Mouse (Mus musculus): ENCODE results near the gene Fkbp5. TPM values are rescaled to one million over a fixed set of nuclear protein-coding genes. Genes with fewer than 3 reads are reported as not detected.

The Fkbp5 gene
- total and polyA plus RNA-seq, 2 experiments, result 17.7 to 30.3 TPM

DNA sequence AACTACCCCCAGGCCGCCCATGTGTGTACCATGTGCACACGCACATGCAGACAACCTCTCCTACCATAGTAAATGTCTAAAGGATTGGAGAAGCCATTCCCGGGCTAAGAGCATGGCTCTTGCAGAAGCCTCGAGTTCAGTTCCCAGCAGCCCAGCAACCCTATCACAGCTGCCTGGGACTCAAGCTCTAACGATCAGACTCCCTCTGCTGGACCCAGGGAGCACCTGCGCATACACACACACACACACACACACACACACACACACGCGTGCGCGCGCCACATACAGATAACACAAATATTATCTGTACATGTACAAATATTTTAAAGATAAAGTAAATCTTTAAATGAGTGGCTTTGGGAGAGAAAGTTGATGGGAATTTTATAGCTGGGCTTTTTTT, 113.0 kb downstream of the Fkbp5 start:
- H3K36me3 ChIP-seq (ENCODE audit: control insufficient read depth, insufficient read depth, low read length), result peaks cover 42% of the 10 kb centered on the region
- no peak for DNase-seq (ENCODE audit: extremely low read depth, low read depth, low spot score)
- TF ChIP-seq POLR2A (IDR thresholded peaks at IDR 0.05; ENCODE audit: extremely low read depth, insufficient read depth, low read length) (no peak), CTCF (IDR thresholded peaks at IDR 0.05; ENCODE audit: low read depth, low read length) (peak; percentile 19; the same call in 1 of the 2 replicates)

DNA sequence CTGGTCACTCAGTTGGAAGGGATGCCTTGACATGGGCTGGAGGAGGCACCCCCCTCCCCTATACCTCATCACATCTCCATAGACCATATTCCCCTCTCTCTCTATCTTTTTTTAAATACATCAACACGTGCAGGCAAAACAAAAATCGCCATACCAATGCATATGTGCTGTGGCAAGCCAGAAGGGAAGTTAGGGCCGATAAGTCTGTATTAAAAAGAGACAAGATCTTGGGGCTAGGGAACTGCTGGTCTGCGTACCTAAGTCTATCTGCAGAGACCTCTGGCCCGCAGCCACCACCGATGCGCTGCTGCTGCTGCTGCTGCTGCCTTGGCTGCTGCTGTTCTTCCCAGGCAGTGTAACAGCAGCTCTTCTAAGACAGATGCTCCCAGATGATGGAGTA, 122.3 kb downstream of the Fkbp5 start:
- DNase-seq (ENCODE audit: extremely low read depth, low read depth, low spot score), result no peak
- Histone ChIP-seq H3K79me2 (ENCODE audit: control insufficient read depth, insufficient read depth, low read length) (no peaks in the 10 kb centered on the region), H3K36me3 (ENCODE audit: control insufficient read depth, insufficient read depth, low read length) (peaks cover 23% of the 10 kb centered on the region), H3K27me3 (ENCODE audit: control insufficient read depth, insufficient read depth, low read length) (no peaks in the 10 kb centered on the region), H3K4me3 (ENCODE audit: insufficient read depth, low read depth, low read length) (no peak overlapping the region), H3K9ac (ENCODE audit: low read depth, low read length) (no peak overlapping the region), H3K4me1 (ENCODE audit: control insufficient read depth, insufficient read depth, low read length) (no peaks in the 10 kb centered on the region), H3K27ac (replicated peaks; ENCODE audit: insufficient read depth, low read depth, low read length) (no peak overlapping the region)
- no peak for TF ChIP-seq POLR2A (IDR thresholded peaks at IDR 0.05; ENCODE audit: extremely low read depth, insufficient read depth, low read length)
- TF ChIP-seq CTCF (IDR thresholded peaks at IDR 0.05; ENCODE audit: low read depth, low read length), result no peak
- 83% methylated on average over 7 of the region's 7 CpGs for WGBS

More for the DNA sequence above, 113.0 kb downstream of the Fkbp5 start:
- H3K79me2 ChIP-seq (ENCODE audit: control insufficient read depth, insufficient read depth, low read length), result no peaks in the 10 kb centered on the region
- no peak overlapping the region for H3K9ac ChIP-seq (ENCODE audit: low read depth, low read length)
- peaks cover 8% of the 10 kb centered on the region for H3K4me1 ChIP-seq (ENCODE audit: control insufficient read depth, insufficient read depth, low read length)
- H3K27ac ChIP-seq (replicated peaks; ENCODE audit: insufficient read depth, low read depth, low read length), result no peak overlapping the region
- H3K4me3 ChIP-seq (ENCODE audit: insufficient read depth, low read depth, low read length), result no peak overlapping the region
- no peaks in the 10 kb centered on the region for H3K27me3 ChIP-seq (ENCODE audit: control insufficient read depth, insufficient read depth, low read length)
- WGBS, result 98% methylated on average over 11 of the region's 11 CpGs

DNA sequence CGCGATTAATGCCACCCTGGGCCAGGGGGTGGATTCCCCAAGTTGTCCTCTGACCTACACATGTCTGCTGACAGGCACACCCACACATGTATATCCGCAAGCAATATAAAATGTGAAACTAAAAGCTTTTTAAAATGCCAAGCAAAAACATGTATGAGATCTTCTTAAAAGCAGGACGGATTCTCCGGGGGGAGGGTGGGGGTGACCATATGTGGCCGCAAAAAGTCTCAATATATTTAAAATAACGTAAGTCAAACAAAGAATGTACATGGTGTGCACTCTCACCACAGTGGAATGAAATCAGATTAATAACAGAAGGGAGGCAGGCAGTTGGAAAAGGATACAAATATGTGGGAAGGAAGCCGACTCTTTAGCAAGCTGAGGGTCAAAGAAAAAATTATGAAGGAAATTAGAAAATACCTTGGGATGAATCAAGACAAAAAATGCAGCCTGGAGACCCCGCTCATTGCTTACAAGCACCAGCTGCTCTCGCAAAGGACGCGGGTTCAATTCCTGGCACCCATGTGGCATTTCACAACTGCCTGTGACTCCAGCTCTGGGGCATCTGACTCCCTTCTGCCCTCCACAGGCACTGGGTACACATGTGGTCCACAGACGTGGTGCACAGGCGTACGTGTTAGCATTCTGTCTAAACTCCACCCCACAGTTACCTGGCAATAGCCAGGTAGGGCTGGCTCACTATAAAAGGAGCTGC, 123.1 kb downstream of the Fkbp5 start:
- Histone ChIP-seq H3K36me3 (ENCODE audit: control insufficient read depth, insufficient read depth, low read length) (peaks cover 15% of the 10 kb centered on the region; the same call in 1 of the 2 replicates), H3K79me2 (ENCODE audit: control insufficient read depth, insufficient read depth, low read length) (no peaks in the 10 kb centered on the region), H3K27me3 (ENCODE audit: control insufficient read depth, insufficient read depth, low read length) (no peaks in the 10 kb centered on the region), H3K4me3 (ENCODE audit: insufficient read depth, low read depth, low read length) (no peak overlapping the region), H3K4me1 (ENCODE audit: control insufficient read depth, insufficient read depth, low read length) (no peaks in the 10 kb centered on the region), H3K9ac (ENCODE audit: low read depth, low read length) (no peak overlapping the region), H3K27ac (replicated peaks; ENCODE audit: insufficient read depth, low read depth, low read length) (no peak overlapping the region)
- WGBS, result 76% methylated on average over 15 of the region's 15 CpGs
- TF ChIP-seq CTCF (IDR thresholded peaks at IDR 0.05; ENCODE audit: low read depth, low read length) (no peak), POLR2A (IDR thresholded peaks at IDR 0.05; ENCODE audit: extremely low read depth, insufficient read depth, low read length) (no peak)
- no peak for DNase-seq (ENCODE audit: extremely low read depth, low read depth, low spot score)

DNA sequence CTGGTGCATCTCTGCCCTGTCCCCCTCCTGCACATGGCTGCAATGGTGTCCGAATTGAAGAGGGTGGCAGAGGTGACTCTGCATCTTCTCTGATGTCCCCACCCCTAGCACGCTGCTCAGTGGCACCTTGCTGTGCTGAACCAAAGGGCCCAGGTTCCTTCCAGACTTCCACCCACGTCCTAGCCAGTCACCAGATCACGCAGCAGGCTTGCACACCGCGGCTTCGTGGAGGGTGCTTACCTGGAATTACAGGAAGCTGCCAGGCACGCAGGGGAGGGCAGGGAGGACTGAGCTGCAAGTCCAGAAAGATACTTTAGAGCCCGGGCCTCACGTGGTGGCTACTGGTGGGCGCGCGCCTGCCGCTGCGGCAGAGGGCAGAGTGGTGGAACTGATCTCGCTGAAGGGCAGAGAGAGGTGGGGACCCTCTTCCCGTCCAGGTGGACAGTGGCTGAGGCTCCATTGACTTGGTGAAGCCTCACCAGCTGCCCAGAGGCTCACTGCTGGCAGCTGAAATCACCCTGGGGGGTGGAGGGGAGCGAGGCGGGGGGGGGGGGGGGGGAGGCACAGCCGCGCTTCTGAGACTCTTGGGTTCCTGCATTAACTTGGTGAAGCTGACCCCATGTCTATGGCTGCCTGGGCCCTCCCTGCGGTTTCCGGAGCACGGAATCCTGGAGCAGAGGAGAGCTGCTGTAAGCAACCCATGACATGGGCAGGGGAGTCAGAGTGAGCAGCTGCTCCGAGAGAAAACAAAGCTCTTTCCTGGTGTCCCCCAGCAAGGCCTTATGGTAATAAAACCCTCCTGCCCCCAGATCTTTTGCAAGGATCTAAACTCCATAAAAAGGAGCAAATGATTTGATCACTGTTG, 125.5 kb downstream of the Fkbp5 start:
- H3K4me3 ChIP-seq (ENCODE audit: insufficient read depth, low read depth, low read length), result no peak overlapping the region
- no peak overlapping the region for H3K27ac ChIP-seq (replicated peaks; ENCODE audit: insufficient read depth, low read depth, low read length)
- no peaks in the 10 kb centered on the region for H3K36me3 ChIP-seq (ENCODE audit: control insufficient read depth, insufficient read depth, low read length)
- no peaks in the 10 kb centered on the region for H3K79me2 ChIP-seq (ENCODE audit: control insufficient read depth, insufficient read depth, low read length)
- H3K9ac ChIP-seq (ENCODE audit: low read depth, low read length), result no peak overlapping the region
- H3K4me1 ChIP-seq (ENCODE audit: control insufficient read depth, insufficient read depth, low read length), result no peaks in the 10 kb centered on the region
- TF ChIP-seq POLR2A (IDR thresholded peaks at IDR 0.05; ENCODE audit: extremely low read depth, insufficient read depth, low read length) (no peak), CTCF (IDR thresholded peaks at IDR 0.05; ENCODE audit: low read depth, low read length) (no peak)
- DNase-seq (ENCODE audit: extremely low read depth, low read depth, low spot score), result no peak
- no peaks in the 10 kb centered on the region for H3K27me3 ChIP-seq (ENCODE audit: control insufficient read depth, insufficient read depth, low read length)
- WGBS, result 23% methylated on average over 25 of the region's 25 CpGs

DNA sequence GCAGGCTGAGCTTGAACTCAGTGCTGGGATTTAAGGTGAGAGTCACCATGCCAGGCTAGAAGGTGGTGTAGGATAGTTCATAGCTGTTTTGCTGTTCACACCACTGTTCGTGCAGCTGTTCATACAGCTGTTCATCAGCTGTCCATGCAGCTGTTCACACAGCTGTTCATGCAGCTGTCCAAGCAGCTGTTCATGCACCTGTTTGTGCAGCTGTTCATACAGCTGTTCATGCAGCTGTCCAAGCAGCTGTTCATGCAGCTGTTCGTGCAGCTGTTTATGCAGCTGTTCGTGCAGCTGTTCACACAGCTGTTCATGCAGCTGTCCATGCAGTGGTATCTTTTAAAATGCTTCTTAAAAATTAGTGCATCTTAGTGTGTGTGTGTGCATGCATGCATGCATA, 128.8 kb downstream of the Fkbp5 start:
- WGBS, result 84% methylated on average over 3 of the region's 3 CpGs
- H3K36me3 ChIP-seq (ENCODE audit: control insufficient read depth, insufficient read depth, low read length), result no peaks in the 10 kb centered on the region
- no peaks in the 10 kb centered on the region for H3K79me2 ChIP-seq (ENCODE audit: control insufficient read depth, insufficient read depth, low read length)
- DNase-seq (ENCODE audit: extremely low read depth, low read depth, low spot score), result no peak
- no peak overlapping the region for H3K9ac ChIP-seq (ENCODE audit: low read depth, low read length)
- H3K4me3 ChIP-seq (ENCODE audit: insufficient read depth, low read depth, low read length), result no peak overlapping the region
- no peaks in the 10 kb centered on the region for H3K4me1 ChIP-seq (ENCODE audit: control insufficient read depth, insufficient read depth, low read length)
- no peaks in the 10 kb centered on the region for H3K27me3 ChIP-seq (ENCODE audit: control insufficient read depth, insufficient read depth, low read length)
- H3K27ac ChIP-seq (replicated peaks; ENCODE audit: insufficient read depth, low read depth, low read length), result no peak overlapping the region
- no peak for TF ChIP-seq CTCF (IDR thresholded peaks at IDR 0.05; ENCODE audit: low read depth, low read length)

All from liver, adult 2 months (tissue).